Mouse (Mus musculus): ENCODE measurements at regions not wholly inside any gene's neighbourhood (a gene's known extent, or its start where the extent isn't known, plus 50 kb on each side); places are given as distances from the start of the nearest gene placed in this dataset.

DNA sequence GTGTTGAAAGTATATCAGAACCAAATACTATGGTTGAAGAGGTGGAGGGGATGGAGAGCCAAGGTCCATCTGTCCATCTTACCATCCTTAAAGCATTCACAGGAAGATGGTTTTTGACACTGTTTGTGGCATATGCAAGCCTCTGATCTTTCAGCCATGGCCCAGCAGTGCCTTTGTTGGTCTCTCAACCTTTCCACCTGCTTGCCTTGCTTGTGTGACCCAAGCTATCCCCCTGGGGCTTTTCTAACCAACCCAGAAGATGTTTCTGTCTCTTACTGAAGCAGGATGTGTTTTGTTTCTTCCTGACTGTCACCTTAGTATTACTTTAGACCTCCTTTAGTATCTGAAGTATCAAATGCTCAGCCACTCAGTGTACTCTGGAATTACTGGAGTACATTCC lies 107.8 kb upstream of the Prdm1 start:
- no peak for DNase-seq

DNA sequence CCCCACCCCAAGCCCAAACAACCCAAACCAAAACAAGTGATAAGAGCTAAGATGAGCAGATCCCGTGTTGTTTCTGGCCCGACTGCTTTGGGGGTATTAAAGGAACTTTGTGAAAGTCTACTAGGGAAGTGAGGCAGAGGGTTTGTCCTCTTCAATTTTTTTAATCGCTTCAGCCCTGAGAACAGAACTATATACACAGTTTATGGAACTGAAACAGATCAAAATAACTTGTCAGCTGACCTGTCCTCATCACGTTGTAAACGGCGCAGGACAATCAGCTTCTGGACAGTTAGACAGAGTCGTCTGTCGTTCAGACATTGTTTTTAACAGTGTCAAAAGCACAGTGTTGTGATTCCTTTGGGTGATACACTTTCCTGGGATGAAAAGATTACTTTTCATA lies 103.3 kb upstream of the Prdm1 start:
- DNase-seq: no peak

DNA sequence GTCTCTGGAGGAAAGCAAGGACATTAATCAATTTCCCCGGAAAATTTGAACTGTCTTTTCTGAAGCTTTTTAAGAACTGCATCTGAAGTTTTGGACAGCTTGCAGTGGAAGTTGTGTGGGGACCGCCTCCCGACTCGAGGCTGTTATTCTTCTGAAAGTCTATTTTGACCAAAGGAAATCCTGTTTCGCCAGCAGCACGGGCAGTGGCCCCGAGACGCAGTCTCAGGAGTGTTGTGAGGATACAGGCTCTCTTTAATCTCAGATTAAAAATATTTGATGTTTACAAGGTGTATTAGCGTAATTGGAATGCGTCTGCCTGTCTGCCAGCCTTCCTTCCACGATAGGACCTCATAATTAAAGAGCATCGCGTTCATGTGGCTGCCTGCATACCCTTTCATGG lies 102.2 kb upstream of the Prdm1 start:
- no peak for DNase-seq

GRCm38 (mm10) chr10:44628387-44628786 lies 100.1 kb upstream of the Prdm1 start:
- DNase-seq: no peak

DNA sequence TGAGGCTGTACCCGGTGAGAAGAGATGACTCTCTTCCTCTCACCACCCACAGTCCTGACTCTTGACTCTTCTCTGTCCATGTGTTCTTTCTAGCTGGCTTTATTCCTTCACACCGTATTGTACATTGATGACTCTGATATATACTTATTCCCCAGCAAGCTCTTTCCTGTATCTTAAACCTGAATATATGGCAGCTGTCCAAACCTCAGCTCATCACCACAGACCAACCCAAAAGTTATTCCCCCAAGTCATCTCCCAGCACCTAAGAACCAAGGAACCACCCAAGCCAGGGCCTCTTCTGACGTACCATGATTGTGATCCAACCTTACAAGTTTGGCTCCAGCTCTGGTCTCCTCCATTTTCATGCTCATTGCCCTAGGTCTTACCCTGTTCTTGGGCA lies 99.1 kb upstream of the Prdm1 start:
- DNase-seq: no peak

DNA sequence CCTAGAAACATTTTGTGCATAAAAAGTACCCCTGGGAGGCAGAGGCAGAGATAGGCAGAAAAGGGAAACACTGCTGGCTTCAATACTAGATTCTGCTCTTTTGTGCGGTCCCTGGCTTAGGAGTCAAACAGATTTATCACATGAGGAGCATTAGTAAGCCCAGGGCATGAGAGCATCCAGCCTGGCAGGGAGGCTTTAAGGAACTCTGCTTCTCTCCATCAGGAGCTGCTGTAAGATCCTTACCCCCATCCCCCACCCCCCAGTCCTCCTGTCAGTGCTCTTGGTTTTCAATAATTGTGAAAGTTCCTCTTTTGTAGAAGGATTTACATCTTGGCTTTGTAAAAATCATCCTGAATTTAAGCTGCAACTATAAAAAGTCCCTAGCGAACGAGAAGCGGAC lies 97.2 kb upstream of the Prdm1 start:
- DNase-seq: no peak

DNA sequence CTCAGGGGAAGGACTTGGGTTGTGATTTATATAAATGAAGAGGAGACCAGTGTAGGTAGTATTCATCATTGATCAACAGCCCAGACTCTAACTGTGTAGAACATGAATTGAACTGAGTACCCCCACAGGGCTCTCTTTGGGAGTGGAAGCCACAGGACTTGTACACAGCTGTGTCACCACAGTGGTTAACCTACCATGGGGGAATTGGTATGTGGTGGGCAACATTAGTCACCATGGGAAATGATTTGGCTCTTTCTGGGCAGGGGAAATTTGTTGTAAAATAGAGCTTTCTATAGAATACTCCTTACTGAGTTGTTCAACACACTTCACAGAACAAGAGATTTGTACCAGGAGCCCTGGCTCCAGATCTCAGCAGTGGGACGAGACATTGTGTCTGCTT lies 87.3 kb upstream of the Prdm1 start:
- no peak for DNase-seq

GRCm38 (mm10) chr10:44612571-44612970 lies 84.3 kb upstream of the Prdm1 start:
- DNase-seq: no peak

DNA sequence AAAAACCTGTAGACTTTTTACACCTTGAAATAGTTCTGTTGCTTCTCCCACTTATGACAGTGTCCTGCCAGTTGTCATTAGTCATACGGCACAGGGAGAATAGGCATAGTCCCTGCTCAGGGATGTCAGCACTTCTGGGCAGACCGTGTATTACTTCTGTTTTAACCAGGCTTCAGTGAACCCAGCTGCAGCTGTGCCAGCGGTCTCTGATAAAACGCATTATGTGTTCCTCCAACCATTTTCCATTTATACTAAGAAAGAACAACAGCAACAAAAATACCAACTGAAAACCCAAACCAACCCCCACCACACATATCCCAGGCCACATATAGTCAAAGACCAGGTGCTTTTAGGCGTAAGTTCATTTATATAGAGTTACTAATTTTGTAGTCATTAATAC lies 83.1 kb upstream of the Prdm1 start:
- DNase-seq: no peak

DNA sequence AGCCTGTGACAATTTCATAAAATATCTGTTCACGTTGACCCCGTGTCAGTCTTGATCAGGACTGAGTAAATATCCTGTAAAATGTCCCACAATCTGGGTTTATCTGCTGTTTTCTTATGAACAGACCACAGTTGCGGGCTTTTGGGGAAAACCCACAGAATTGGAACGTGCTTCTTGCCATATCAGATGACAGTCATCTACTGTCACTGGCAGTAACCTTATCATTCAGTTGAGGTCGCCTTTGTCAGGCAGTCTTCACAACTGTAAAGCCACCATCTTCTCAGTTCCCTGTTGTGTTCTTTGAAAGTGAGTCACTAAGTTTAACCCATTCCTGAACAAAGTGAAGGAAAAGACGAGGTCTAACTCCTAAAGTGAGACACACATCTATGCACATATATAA lies 80.9 kb upstream of the Prdm1 start:
- DNase-seq: no peak

DNA sequence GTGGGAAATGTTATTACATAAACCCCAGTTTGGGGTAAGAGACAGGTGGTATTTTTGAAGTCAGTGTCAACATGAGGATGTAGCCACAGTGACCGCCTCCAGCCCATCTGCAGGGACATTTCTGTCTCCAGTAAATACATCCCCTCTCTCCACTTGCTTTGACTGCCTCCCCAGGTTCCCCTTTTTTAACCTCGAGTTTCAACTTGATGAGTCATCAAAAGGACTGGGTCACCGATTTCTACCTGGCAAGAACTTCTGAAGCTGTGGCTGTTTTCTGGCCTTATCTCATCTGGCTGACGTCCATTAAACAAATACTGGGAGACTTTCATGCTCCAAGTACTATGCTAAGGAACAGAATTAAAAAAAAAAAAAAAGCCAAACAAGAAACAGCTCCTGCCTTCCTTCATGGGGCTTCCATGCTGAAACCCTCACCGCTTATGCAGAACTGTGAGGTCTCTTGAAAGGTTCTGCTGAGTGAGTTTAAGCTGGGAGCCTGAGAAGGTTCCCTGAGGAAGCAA lies 79.1 kb upstream of the Prdm1 start:
- DNase-seq: peak; percentile 18

DNA sequence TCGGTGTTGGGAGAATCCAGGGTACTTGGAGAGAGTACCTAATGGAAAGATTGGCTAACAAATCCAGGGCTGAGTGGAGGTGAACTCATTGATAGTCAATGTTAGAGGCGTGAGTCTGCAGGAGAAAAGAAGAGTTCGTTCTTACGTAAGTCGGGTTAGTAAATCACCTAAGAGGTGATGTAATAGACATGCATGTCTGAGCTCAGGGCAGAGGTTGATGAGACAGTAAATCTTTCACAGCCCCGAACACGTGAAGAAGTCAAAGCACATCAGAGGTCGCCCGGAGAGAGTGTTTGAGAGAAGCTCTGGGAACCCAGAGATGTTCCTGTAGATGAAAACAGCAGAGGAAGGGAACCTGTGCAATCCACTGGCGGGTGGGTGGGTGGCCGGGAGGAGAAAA lies 76.2 kb upstream of the Prdm1 start:
- no peak for DNase-seq

DNA sequence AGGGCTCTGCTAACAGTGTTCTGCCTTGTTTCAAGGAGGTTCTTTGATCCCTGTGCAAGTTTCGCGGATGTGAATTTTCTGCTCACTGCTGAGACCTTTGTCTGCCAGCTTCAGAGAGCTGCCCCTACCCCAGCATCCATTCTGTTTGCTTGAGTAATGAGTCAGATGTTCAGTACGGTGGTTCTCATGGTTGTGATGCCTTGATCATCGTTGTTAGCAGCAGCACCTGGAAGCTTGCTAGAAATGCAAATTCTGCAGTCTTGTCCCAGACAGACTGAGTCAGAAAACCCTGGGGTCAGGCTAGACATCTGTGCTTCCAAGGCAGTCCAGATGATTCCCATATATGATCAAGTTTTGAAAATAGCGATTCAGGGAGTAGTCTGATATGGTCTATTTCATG lies 75.2 kb upstream of the Prdm1 start:
- no peak for DNase-seq

- DNase-seq: no peak
Observed at GRCm38 (mm10) chr10:44601550-44601949, 73.2 kb upstream of the Prdm1 start.

- DNase-seq: no peak
Observed at GRCm38 (mm10) chr10:44599964-44600334, 71.6 kb upstream of the Prdm1 start.

DNA sequence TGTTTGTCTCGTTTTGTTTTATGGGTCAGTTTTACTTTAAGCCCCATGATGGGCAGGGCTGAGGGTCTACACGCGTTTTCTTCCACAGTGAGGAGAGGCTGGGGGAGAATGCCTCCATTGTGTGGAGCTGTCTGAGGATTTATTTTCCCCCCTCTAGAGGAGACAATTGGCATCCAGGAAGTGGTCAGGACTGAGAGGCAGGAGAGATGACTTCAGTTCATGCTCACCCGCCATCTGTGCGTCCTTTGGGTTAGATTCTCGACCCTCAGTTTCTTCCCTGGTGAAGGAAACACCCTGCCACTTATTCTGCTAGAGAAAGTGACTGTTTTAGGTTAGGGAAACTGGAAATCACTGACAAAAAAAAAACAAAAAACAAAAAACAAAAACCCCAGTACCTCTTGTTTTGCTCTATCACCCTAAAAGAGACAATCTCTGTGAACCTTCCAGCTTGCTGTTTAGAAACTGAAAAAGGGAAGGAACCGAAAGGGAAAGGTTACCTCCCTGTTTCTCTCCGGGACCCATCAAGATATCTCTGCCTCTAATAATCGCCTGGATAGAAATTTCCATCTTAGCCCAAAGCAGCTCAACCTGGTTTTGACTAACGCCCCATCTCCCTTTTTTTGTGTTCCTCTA lies 71.1 kb upstream of the Prdm1 start:
- DNase-seq: no peak

GRCm38 (mm10) chr10:44598615-44599014 lies 70.3 kb upstream of the Prdm1 start:
- no peak for DNase-seq

DNA sequence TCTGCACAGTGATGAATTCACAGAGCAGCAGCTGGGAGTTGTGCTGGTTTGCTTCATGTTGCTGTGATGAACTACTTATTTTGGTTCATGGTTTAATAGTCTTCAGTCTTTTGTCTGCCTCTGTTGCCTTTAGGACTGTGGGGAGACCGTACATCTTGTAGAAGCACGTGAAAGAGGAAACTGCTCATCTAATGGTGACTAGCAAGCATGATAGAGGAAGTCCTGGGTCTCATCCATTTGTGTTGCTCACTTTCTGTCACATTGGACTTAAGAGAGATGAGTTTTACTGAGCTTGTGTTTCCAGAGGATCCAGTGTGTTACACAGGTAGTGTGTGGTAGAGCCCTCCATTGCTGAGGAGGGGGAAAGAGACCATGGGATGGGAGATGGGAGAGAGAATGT lies 67.6 kb upstream of the Prdm1 start:
- DNase-seq: no peak

DNA sequence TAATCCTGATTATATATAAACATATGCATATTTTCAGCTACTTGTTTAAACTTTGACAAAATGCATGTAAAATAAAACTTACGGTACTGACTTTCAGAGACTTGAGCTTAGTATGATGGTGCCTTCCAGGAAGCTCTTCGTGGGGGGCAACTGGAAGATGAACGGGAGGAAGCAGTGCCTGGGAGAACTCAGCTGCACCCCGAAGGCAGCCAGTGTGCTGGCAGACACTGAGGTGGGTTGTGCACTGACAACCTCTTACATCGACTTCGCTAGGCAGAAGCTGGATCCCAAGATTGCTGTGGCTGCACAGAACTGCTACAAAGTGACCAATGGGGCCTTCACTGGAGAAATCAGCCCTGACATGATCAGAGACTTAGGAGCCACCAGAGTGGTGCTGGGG lies 61.5 kb upstream of the Prdm1 start:
- DNase-seq: no peak

GRCm38 (mm10) chr10:44589352-44589751 lies 61.1 kb upstream of the Prdm1 start:
- DNase-seq: peak; percentile 17

- DNase-seq: no peak
Observed at GRCm38 (mm10) chr10:44582736-44583135, 54.4 kb upstream of the Prdm1 start.

Measured in adrenal gland, adult 8-10 months (tissue).